Comparison of ENCODE assay signal across 9 mouse cellular contexts in the genomic region with DNA sequence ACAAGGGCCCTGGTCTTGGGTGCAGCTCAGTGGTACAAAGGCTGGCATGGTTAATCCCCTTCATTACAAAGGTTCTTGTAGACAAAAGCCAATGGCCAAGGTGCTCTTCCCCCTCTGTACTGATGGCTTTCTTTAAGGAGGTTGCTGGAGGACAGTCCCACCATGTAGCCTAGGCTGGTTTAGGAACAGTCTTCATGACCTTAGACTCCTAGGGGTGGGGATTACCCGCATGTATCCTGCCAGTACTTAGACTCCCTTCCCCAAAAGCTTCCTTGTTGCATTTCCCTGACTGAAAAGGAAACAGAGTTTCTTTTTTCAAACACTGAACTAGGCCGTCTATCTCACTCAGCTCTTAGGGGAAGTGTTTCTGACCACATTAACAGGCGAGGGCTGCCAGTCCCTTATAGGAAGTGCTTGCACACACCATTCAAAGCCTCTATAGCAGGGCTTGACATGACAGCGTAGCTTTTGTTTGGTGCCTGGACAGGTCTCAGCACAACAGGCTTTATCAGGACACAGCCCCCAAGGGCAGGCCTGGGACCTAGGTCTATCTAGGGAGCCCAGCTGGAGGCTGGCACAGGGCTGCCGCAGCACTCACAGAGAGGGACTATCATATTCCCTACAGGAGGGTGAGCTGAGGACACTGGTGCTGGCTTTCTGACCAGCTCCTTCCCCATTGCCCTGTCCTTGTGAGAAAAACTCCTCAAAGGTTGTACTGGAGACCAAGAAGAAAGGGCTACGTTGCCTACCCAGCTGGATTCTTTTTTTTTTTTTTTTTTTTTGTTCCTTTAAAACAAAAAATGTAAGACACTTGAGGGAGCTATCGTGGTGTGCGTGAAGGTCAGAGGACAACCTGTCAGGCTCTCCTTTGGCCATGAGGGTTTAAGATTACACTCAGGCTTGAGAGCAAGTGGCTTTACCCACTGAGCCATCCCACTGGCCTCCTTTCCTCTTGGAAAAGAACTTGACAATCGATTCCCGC. TPM values are rescaled to one million over a fixed set of nuclear protein-coding genes. Genes with fewer than 3 reads are reported as not detected.
A peak's percentile ranks its signal among the peaks of the same experiment; 100 is the strongest.
DNase-seq lines count a peak whose midpoint lies in the region; ATAC-seq lines count a peak whose summit lies in the region.
"Had no signal": no experiment of that assay in that cellular context is flagged by ENCODE, and none has a peak within 500 bp of the region (broad histone marks: within the 10 kb centered on the region; RNA-seq: fewer than 3 reads in every experiment).

No protein-coding gene starts in this region.

- peak; percentile 24 for DNase-seq in CD4-positive, CD25-positive, alpha-beta regulatory T cell, adult 2 months (ENCODE audit: low read depth, low spot score)
- DNase-seq in c-Kit-negative CD71-positive TER-119-positive erythroid progenitor cells, embryonic 14.5 days (ENCODE audit: low read depth, low spot score) = peak; percentile 41
- DNase-seq in forebrain, embryonic 10.5 days (ENCODE audit: extremely low spot score, low spot score) = no peak
- DNase-seq in right cerebral cortex, adult 2 months (ENCODE audit: low spot score in 2 of 2) = no peak
- no peak for DNase-seq in embryo, embryonic 11 days
- DNase-seq in ovary, postnatal 36 days (ENCODE audit: low spot score) = no peak

- peaks cover 59% of the 10 kb centered on the region for H3K36me3 ChIP-seq in heart, embryonic 15.5 days
- H3K36me3 ChIP-seq in forebrain, embryonic 10.5 days (replicated peaks) = peaks cover 99% of the 10 kb centered on the region

- peaks cover 5% of the 10 kb centered on the region; the same call in 1 of the 2 replicates for H3K4me1 ChIP-seq in heart, embryonic 15.5 days (replicated peaks)
- no peaks in the 10 kb centered on the region for H3K4me1 ChIP-seq in forebrain, embryonic 10.5 days
- H3K4me1 ChIP-seq: forebrain, embryonic 15.5 days had no signal

- H3K27me3 ChIP-seq in heart, embryonic 15.5 days = no peaks in the 10 kb centered on the region
- no peaks in the 10 kb centered on the region for H3K27me3 ChIP-seq in forebrain, embryonic 10.5 days (ENCODE audit: poor library complexity, severe bottlenecking)
- H3K27me3 ChIP-seq: forebrain, embryonic 15.5 days had no signal

- H3K4me2 ChIP-seq in heart, embryonic 15.5 days = no peak overlapping the region
- H3K4me2 ChIP-seq: forebrain, embryonic 15.5 days had no signal

- peak overlapping the region; percentile 27; the same call in 1 of the 2 replicates for H3K27ac ChIP-seq in heart, embryonic 15.5 days
- no peak overlapping the region for H3K27ac ChIP-seq in forebrain, embryonic 10.5 days
- H3K27ac ChIP-seq: forebrain, embryonic 15.5 days had no signal

- H3K4me3 ChIP-seq in heart, embryonic 15.5 days = no peak overlapping the region
- H3K4me3 ChIP-seq in forebrain, embryonic 10.5 days = no peak overlapping the region
- H3K4me3 ChIP-seq: forebrain, embryonic 15.5 days had no signal

- ATAC-seq in heart, embryonic 15.5 days (replicated peaks; ENCODE audit: insufficient number of reproducible peaks, insufficient read depth, low FRiP score, low read depth) = peak; percentile 69
- peak; percentile 95 for ATAC-seq in megakaryocyte progenitor cell, adult 5-6 weeks (replicated peaks; ENCODE audit: poor library complexity)
- ATAC-seq: forebrain, embryonic 15.5 days had no signal

- H3K9me3 ChIP-seq in heart, embryonic 15.5 days (replicated peaks) = no peaks in the 10 kb centered on the region
- no peaks in the 10 kb centered on the region for H3K9me3 ChIP-seq in forebrain, embryonic 10.5 days
- H3K9me3 ChIP-seq: forebrain, embryonic 15.5 days had no signal

- H3K9ac ChIP-seq in heart, embryonic 15.5 days = no peak overlapping the region
- H3K9ac ChIP-seq: forebrain, embryonic 15.5 days had no signal

- 53% methylated on average over 10 of the region's 10 CpGs for WGBS in heart, embryonic 15.5 days
- WGBS in forebrain, embryonic 10.5 days = 87% methylated on average over 10 of the region's 10 CpGs

RNA-seq across cellular contexts. Expression of a gene that starts 32.9 kb away (rescaled TPM):
- 220 and 294 TPM in 2 replicates for polyA plus RNA-seq in heart, embryonic 15.5 days (2015; fragmentation: Nextera tagmentation; extraction: Ambion mirVana)
- total RNA-seq in megakaryocyte progenitor cell, adult 5-6 weeks (2015) = 81.1 and 95.2 TPM in 2 replicates
- total RNA-seq in megakaryocyte progenitor cell, adult 5-6 weeks (2017) = 62.6 and 70.8 TPM in 2 replicates
- 168 and 172 TPM in 2 replicates for polyA plus RNA-seq in forebrain, embryonic 10.5 days (2016; fragmentation: Nextera tagmentation; extraction: Ambion mirVana)

RNA-seq across cellular contexts. Expression of a gene that starts 56.0 kb away (rescaled TPM):
- polyA plus RNA-seq in heart, embryonic 15.5 days (2015; fragmentation: Nextera tagmentation; extraction: Ambion mirVana) = 28.1 and 38.4 TPM in 2 replicates
- total RNA-seq in megakaryocyte progenitor cell, adult 5-6 weeks (2015) = 83.8 and 90.1 TPM in 2 replicates
- 129 and 133 TPM in 2 replicates for total RNA-seq in megakaryocyte progenitor cell, adult 5-6 weeks (2017)
- 55.2 and 59.3 TPM in 2 replicates for polyA plus RNA-seq in forebrain, embryonic 10.5 days (2016; fragmentation: Nextera tagmentation; extraction: Ambion mirVana)

RNA-seq across cellular contexts. Expression of a gene that starts 56.1 kb away (rescaled TPM):
- 21.0 and 24.1 TPM in 2 replicates for polyA plus RNA-seq in heart, embryonic 15.5 days (2015; fragmentation: Nextera tagmentation; extraction: Ambion mirVana)
- total RNA-seq in megakaryocyte progenitor cell, adult 5-6 weeks (2015) = 19.7 and 26.8 TPM in 2 replicates
- total RNA-seq in megakaryocyte progenitor cell, adult 5-6 weeks (2017) = 23.1 and 25.0 TPM in 2 replicates
- 64.5 and 65.7 TPM in 2 replicates for polyA plus RNA-seq in forebrain, embryonic 10.5 days (2016; fragmentation: Nextera tagmentation; extraction: Ambion mirVana)

Comparison
In these comparisons a context has a peak if more than half of its experiments do, and no peak if none do; other contexts are left out.
1. DNase-seq: peak in CD4-positive, CD25-positive, alpha-beta regulatory T cell, adult 2 months (single experiment) and c-Kit-negative CD71-positive TER-119-positive erythroid progenitor cells, embryonic 14.5 days (single experiment); none in forebrain, embryonic 10.5 days (single experiment), right cerebral cortex, adult 2 months (0 of 2), embryo, embryonic 11 days (single experiment) and ovary, postnatal 36 days (single experiment).